In genomic region chr1:138083707-138084106, GRCm38 (mm10) we compare ENCODE assay signal across 12 mouse cellular contexts.
"Had no signal": no experiment of that assay in that cellular context is flagged by ENCODE, and none has a peak within 500 bp of the region (broad histone marks: within the 10 kb centered on the region; RNA-seq: fewer than 3 reads in every experiment).

No protein-coding gene starts in this region.

- H3K4me2 ChIP-seq: liver, embryonic 13.5 days; midbrain, embryonic 12.5 days; midbrain, embryonic 15.5 days; stomach, embryonic 15.5 days had no signal

- ATAC-seq: midbrain, embryonic 15.5 days had no signal

- H3K9me3 ChIP-seq: liver, embryonic 13.5 days; midbrain, embryonic 12.5 days; midbrain, embryonic 15.5 days; stomach, embryonic 15.5 days had no signal

- H3K36me3 ChIP-seq: liver, embryonic 13.5 days; midbrain, embryonic 12.5 days; midbrain, embryonic 15.5 days; stomach, embryonic 15.5 days had no signal

- H3K4me1 ChIP-seq: liver, embryonic 13.5 days; midbrain, embryonic 12.5 days; midbrain, embryonic 15.5 days; stomach, embryonic 15.5 days had no signal

- H3K27ac ChIP-seq: left cerebral cortex, adult 2 months; liver, embryonic 13.5 days; macrophage; midbrain, embryonic 12.5 days; midbrain, embryonic 15.5 days; stomach, embryonic 15.5 days had no signal

- H3K4me3 ChIP-seq: left cerebral cortex, adult 2 months; liver, embryonic 13.5 days; midbrain, embryonic 12.5 days; midbrain, embryonic 15.5 days; stomach, embryonic 15.5 days had no signal

- DNase-seq: layer of hippocampus, postnatal 36 days; liver, embryonic 13.5 days; lung, adult 2 months; retina, postnatal 1 day; right cerebral cortex, postnatal 25 days; spleen, adult 18-20 months; thymus, postnatal 25 days had no signal

- H3K27me3 ChIP-seq: liver, embryonic 13.5 days; midbrain, embryonic 12.5 days; midbrain, embryonic 15.5 days; stomach, embryonic 15.5 days had no signal

- H3K9ac ChIP-seq: liver, embryonic 13.5 days; midbrain, embryonic 12.5 days; midbrain, embryonic 15.5 days; stomach, embryonic 15.5 days had no signal
